Mouse (Mus musculus) ES-E14 (cell line): Measurements from ENCODE around the gene Ntsr2. TPM values are rescaled to one million over a fixed set of nuclear protein-coding genes. Genes with fewer than 3 reads are reported as not detected.

Experiments
- DNase-seq: peaks from one replicate; pipeline ENCODE4 v3.0.0-alpha.2; 2013; ENCODE audit warnings: low read depth, low spot score
- H3K27ac ChIP-seq: 2 replicates; pipeline ENCODE4 v1.5.1; 2012; ENCODE audit warnings: low read depth, mild to moderate bottlenecking, low read length, moderate library complexity, mixed read lengths; ENCODE audit not compliant: poor library complexity, insufficient read depth, severe bottlenecking
- H3K36me3 ChIP-seq: 2 replicates; pipeline ENCODE4 v1.6.1; 2012; ENCODE audit warnings: mild to moderate bottlenecking, low read length, moderate library complexity, mixed read lengths; ENCODE audit not compliant: control insufficient read depth, poor library complexity, insufficient read depth, severe bottlenecking
- H3K4me1 ChIP-seq, 2 experiments: fragments of 150-350 bp in 1 of 2; sonication (generic) in 1 of 2; 2 replicates each; pipeline ENCODE4 v1.6.1; 2012; ENCODE audit warnings: low read length in 2 of 2, mild to moderate bottlenecking in 1 of 2, mixed read lengths in 1 of 2; ENCODE audit not compliant: control insufficient read depth in 2 of 2, insufficient read depth in 2 of 2, poor library complexity in 1 of 2
- H3K4me3 ChIP-seq, 2 experiments: fragments of 150-350 bp in 1 of 2; sonication (generic) in 1 of 2; 2 replicates each; pipeline ENCODE4 v1.5.1; 2012; ENCODE audit warnings: low read length in 2 of 2, low read depth in 1 of 2, mild to moderate bottlenecking in 1 of 2, mixed read lengths in 1 of 2; ENCODE audit not compliant: insufficient read depth in 1 of 2, poor library complexity in 1 of 2, severe bottlenecking in 1 of 2
- H3K9ac ChIP-seq: 2 replicates; pipeline ENCODE4 v1.6.1; 2012; ENCODE audit warnings: low read depth, mild to moderate bottlenecking, low read length, mixed read lengths; ENCODE audit not compliant: poor library complexity, insufficient read depth, severe bottlenecking
- H3K9me3 ChIP-seq: fragments of 150-350 bp; sonication (generic); 2 replicates; pipeline ENCODE4 v1.6.1; 2012; ENCODE audit warnings: low read depth, mild to moderate bottlenecking, low read length; ENCODE audit not compliant: control insufficient read depth, insufficient read depth
- CHD2 ChIP-seq: IDR thresholded peaks from 2 replicates; pipeline ENCODE4 v1.6.1; 2014; ENCODE audit warnings: mild to moderate bottlenecking, low read depth, low read length, inconsistent platforms
- HCFC1 ChIP-seq: IDR thresholded peaks from 2 replicates; pipeline ENCODE4 v1.6.1; 2012; ENCODE audit warnings: low read length, inconsistent platforms, borderline replicate concordance; ENCODE audit not compliant: insufficient read depth
- MAFK ChIP-seq: IDR thresholded peaks from 2 replicates; pipeline ENCODE4 v1.6.1; 2014; ENCODE audit warnings: mild to moderate bottlenecking, low read depth, low read length, inconsistent platforms; ENCODE audit not compliant: insufficient read depth
- ZC3H11A ChIP-seq: IDR thresholded peaks from 2 replicates; pipeline ENCODE4 v1.6.1; 2012; ENCODE audit warnings: low read depth, mild to moderate bottlenecking, inconsistent platforms, low read length, borderline replicate concordance
- ZNF384 ChIP-seq: IDR thresholded peaks from 2 replicates; pipeline ENCODE4 v1.6.1; 2012; ENCODE audit warnings: low read depth, low read length, inconsistent platforms
- in situ Hi-C, 2 experiments: fragments of 600-800 bp; cut with MboI; formaldehyde crosslinking; loops; one replicate each; pipeline ENCODE4 v1.15.1; 2025; ENCODE audit warnings: low sequenced_read_pairs in 2 of 2, inconsistent platforms in 1 of 2; ENCODE audit not compliant: unreplicated experiment in 2 of 2
- total RNA-seq: library from RNA; depleted of rRNA; stranded (reverse); fragments of 300-350 nt; gene quantifications from 2 replicates; pipeline ENCODE4 v1.2.3, GENCODE M21; 2012

The Ntsr2 gene
- total RNA-seq, 1 experiment: not detected

GRCm38 (mm10) chr12:16661936-16662335, 8.8 kb downstream of the Ntsr2 start:
- H3K9me3 ChIP-seq: no peaks in the 10 kb centered on the region
- no peak overlapping the region for H3K4me3 ChIP-seq
- peaks cover 0 to 13% of the 10 kb centered on the region in 2 experiments; a peak in 1 of 4 replicates for H3K4me1 ChIP-seq
- no peak for TF ChIP-seq MAFK
- no peak for TF ChIP-seq ZC3H11A
- TF ChIP-seq ZNF384: no peak
- TF ChIP-seq CHD2: no peak
- no peak for TF ChIP-seq HCFC1
- no peaks in the 10 kb centered on the region for H3K36me3 ChIP-seq
- in situ Hi-C loops: no loop called here
- H3K9ac ChIP-seq: no peak overlapping the region
- no peak overlapping the region for H3K27ac ChIP-seq
- no peak for DNase-seq

GRCm38 (mm10) chr12:16662955-16663585, 9.9 kb downstream of the Ntsr2 start:
- H3K36me3 ChIP-seq: no peaks in the 10 kb centered on the region
- DNase-seq: no peak
- in situ Hi-C loops: no loop called here

GRCm38 (mm10) chr12:16665022-16665421, 11.8 kb downstream of the Ntsr2 start:
- Histone ChIP-seq H3K9ac (no peak overlapping the region), H3K9me3 (no peaks in the 10 kb centered on the region), H3K27ac (no peak overlapping the region), H3K36me3 (no peaks in the 10 kb centered on the region), H3K4me3 (no peak overlapping the region), H3K4me1 (peaks cover 3 to 24% of the 10 kb centered on the region in 2 experiments; a peak in 3 of 4 replicates)
- TF ChIP-seq MAFK: no peak
- no peak for TF ChIP-seq HCFC1
- no peak for TF ChIP-seq ZNF384
- no peak for TF ChIP-seq ZC3H11A
- no peak for TF ChIP-seq CHD2
- DNase-seq: peak; percentile 84
- in situ Hi-C loops: no loop called here

More at GRCm38 (mm10) chr12:16662955-16663585, 9.9 kb downstream of the Ntsr2 start:
- no peaks in the 10 kb centered on the region for H3K9me3 ChIP-seq
- H3K9ac ChIP-seq: no peak overlapping the region
- H3K4me3 ChIP-seq: no peak overlapping the region
- peaks cover 0 to 16% of the 10 kb centered on the region in 2 experiments; a peak in 2 of 4 replicates for H3K4me1 ChIP-seq
- no peak for TF ChIP-seq CHD2
- no peak for TF ChIP-seq ZC3H11A
- no peak for TF ChIP-seq MAFK
- no peak for TF ChIP-seq ZNF384
- no peak for TF ChIP-seq HCFC1
- no peak overlapping the region for H3K27ac ChIP-seq

GRCm38 (mm10) chr12:16669176-16669575, 16.0 kb downstream of the Ntsr2 start:
- no peak for DNase-seq
- H3K9me3 ChIP-seq: no peaks in the 10 kb centered on the region
- H3K4me1 ChIP-seq: peaks cover 3 to 22% of the 10 kb centered on the region in 2 experiments; a peak in 3 of 4 replicates
- H3K36me3 ChIP-seq: no peaks in the 10 kb centered on the region
- no peak overlapping the region for H3K27ac ChIP-seq
- in situ Hi-C loops: no loop called here
- H3K9ac ChIP-seq: no peak overlapping the region
- no peak overlapping the region for H3K4me3 ChIP-seq
- TF ChIP-seq HCFC1 (no peak), CHD2 (no peak), ZC3H11A (no peak), ZNF384 (no peak), MAFK (no peak)
